Mouse (Mus musculus): Measurements from ENCODE around the gene Qrich2.

DNA sequence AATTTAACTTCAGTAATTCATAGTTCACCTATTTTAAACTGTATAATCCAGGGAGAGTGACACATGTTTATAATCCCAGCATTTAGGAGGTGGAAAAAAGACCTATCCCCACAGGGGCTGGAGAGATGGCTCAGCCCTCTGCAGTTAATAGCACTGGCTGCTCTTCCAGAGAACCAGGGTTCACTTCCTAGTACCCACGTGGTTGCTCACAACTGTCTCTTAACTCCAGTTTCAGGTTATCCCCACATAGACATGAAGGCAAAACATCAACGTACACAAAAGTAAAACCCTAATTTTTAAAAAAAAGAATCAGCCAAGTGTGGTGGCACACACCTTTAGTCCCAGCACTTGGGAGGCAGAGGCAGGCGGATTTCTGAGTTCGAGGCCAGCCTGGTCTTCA, 60.4 kb downstream of the Qrich2 start:
- TF ChIP-seq ZC3H11A (IDR thresholded peaks at IDR 0.05; ENCODE audit: borderline replicate concordance, low read depth, low read length) (no peak), ZNF384 (IDR thresholded peaks at IDR 0.05; ENCODE audit: low read depth, low read length) (no peak)
